Mouse (Mus musculus): ENCODE data around the gene 2900026A02Rik.

Gene 2900026A02Rik

DNA sequence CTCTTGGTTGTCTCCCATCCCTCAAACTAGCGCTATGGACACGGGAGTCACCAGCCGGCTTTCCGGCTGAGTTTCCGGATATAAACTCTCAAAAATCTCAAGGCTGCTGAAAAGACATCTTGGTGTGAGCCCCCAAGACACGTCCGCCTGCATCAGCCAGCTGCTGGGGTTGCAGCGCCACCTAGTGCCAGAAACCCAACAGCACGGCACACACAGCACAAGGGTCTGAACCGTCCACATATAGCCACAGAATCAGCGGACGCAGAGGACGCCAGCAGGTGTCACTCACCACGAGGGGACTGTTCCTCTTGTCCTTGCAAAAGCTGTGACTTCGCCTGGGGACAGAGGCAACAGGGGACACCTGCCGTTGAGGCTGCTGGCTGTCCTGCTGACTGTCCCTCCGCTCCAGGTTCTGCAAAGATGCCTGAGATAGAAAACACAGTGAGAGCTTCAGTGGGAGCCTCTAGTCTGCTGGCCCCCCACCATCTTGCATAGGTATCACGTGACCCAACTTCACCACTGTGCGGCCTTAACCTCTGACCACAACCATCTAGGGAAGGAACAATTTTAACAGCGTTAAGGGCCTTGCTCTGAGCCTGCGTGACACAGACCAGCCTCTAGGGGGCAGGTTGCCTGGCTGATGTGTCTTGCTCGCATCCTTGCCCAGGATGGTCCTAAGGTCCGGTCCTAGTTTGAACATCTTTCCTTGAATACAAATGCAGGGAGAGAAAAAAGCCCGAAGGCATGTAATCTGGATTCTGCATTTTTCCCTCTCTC, 45.9 kb downstream of the 2900026A02Rik start:
- no peak for DNase-seq (ENCODE audit: low spot score)

DNA sequence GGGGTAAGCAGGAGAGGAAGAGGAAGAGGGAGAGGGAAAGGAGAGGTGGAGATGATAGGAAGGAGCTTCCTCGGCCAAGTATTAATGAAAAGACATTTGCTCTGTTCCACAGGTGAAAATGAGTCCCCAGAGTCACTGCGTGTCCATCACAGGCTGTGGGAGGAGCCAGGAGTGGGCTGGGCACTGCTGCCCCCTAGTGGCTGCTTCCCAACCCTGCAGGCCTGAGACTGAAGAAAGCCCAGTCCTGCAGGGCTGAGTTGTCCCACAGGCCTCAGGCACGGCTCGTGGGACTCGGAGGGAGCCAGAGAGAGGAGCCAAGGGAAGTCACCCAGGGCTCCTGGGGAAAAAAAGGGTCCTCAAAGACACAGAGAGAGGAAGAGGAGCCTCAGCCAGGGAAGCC, 47.7 kb downstream of the 2900026A02Rik start:
- peak; percentile 76 for DNase-seq (ENCODE audit: low spot score)

DNA sequence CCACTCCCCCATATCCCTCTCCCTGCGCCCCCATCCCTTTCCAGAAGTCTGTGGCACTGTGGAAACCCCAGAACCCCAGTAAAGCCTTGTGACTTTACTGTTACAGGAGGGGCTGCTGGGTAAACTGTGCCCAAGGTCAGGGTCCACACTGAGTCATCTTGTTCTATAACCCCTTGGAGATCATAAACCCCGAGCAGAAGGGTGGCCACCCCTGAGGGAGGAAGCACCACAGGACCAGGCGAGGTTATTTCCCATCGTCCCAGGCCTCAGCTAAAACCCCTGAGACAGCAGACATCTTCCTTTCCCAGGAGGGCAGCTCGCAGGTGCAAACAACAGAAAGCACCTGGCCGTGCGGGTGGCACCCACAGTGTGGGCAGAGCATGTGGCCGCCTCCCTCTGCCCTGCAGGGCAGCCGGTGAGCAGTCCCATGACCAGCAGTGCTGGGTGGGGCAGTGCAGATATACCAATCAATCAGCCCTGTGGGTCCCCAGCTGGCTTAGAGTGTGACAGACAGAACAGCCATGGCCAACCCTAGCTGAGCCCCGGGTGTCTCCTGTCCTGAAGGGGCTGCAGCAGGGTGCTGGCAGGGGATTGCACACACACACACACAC, 49.0 kb downstream of the 2900026A02Rik start:
- no peak for DNase-seq (ENCODE audit: low spot score)

DNA sequence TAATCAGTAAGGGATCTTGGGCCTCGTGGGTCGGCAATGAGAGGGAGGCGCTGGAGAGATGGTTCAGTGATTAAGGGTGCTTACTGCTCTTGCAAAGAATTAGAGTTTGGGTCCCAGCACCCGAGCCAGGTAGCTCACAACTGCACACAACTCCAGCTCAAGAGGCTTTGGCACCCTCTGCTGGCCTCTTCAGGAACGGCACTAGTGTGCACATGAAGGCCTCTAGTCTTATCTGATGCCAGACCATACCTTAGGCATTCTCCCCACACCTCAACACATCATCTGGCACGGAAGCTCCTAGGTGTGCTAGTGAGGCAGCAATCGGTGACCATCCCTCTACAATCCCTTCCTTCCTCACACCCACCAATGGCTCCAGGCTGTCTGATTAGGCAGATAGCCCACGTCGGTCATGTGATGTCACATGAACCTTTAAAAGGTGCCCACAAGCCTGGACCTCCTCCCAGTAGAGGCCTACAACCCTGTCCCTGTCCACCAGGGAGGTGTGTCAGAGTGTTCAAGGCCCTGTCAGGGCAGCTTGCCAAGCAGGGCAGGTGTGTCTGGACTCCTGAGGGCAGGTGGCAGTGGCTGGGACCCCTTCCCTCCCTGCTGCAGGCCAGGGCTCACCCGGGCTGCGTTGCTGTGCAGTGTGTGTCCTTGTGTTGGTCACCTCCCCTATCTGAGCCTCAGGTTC, 50.8 kb downstream of the 2900026A02Rik start:
- no peak for DNase-seq (ENCODE audit: low spot score)

DNA sequence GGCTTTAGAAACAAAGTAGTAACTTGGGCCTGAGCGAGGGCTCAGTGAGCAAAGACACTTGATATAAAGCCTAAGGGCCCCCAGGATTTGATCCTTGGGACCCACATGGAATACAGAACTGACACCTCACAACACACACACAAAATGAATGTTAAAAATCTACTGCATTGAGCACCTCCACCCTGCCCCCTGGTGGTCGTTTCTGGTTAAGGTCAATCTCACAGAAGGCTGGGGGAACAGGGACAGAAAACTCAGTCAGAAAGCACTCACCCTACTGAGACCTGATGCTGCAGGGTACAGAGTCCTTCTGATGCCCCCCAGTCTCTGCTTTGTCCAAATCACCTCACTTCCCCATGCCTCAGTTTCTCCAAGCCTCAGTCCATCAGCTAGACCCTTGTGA, 53.3 kb downstream of the 2900026A02Rik start:
- peak; percentile 58 for DNase-seq (ENCODE audit: low spot score)

DNA sequence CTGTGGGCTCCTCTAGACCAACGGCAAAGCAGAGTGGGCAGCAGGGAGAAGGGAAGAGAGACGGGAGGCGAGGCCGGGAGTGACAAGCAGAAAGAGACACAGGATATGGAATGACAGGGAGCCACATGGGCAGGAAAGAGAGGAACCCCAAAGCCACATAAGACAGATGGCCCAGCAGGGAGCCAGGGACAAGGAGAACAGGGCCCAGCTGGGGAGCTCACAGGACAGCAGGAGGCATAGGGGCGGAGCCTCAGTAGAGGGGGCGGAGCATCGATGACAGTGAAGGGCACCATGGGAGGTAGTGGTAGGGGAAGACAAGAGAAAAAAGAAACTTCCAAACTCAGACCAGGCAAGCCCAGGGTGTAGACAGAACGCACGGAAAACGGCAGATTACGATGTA, 55.6 kb downstream of the 2900026A02Rik start:
- peak; percentile 71 for DNase-seq (ENCODE audit: low spot score)

DNA sequence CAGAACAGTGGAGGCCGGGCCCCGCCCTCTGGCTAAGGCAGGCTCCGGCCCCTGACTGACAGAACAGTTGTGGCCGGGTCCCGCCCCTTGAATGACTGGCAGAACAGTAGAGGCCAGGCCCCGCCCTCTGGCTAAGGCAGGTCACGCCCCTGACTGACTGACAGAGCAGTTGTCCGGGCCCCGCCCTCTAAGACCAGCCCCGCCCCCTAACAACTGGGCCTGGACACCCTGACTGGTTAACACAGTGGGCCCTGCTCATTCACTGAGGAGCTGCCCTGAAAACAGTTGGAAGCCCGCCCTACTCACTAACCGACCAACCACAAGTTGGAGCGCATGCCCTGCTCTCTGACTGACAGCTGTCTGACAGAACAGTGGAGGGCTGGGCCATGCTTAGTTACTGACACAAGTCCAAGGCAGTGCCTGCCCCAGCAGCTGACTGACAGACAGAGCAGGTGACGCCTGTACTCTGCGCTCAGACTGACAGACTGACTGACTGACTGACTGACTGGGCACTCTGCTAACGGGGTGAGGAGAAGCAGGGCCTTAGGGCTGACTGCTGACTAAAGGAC, 56.1 kb downstream of the 2900026A02Rik start:
- DNase-seq (ENCODE audit: low spot score) = peak; percentile 72

DNA sequence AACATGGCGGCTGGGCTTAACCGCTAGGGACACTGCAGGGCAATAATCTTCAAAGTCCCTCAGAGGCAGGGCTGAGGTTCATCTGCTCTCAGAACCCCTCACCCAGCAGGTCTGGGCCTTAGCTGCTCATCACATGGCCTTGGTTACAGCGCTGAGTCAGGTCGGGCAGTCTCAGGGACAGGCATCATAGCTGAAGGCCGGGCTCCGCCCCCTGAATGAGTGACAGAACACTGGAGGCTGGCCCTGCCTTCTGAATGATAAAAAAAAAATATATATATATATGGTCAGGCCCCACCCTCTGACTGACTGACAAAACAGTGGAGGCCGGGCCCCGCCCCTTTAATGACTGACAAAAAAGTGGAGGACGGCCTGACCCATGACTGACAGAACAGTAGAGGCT, 56.6 kb downstream of the 2900026A02Rik start:
- DNase-seq (ENCODE audit: low spot score) = no peak

DNA sequence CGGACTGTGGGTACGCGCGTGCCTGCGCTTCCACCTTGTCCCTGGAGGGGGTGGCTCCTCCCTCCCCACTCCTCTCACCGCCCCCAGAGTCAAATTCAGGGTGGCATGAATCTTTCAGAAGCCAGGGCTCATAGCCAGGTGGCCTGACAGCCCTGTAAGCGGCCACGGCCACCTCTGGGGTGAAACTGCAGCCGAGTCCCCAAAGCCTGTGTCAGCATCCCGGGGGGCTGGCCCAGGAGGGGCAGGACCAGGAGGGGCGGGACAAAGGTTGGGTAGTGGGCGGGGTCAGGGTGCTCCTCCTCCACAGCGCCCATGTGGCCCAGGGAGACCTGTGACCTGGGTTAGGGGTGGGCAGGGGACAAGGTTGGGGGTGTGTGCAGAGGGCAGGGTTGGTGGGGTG, 57.9 kb downstream of the 2900026A02Rik start:
- no peak for DNase-seq (ENCODE audit: low spot score)

DNA sequence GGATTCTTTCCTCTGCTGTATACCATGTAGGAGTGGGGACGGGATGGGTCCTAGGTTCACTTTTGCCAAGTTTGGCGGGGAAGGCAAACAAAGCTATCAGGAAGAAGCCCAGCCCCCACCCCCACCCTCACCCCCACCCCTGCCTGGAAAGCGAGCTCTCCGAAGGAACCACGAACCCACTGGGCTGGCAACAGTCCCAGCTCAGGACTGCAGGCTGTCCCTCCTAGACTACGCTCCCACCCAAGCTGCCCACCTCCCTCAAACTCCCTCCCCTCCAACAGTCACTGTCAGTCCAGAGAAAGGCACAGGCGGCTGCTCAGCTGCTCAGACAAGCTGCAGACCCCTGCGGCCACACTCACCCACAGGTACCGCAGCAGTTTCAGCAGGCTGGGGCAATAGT, 58.3 kb downstream of the 2900026A02Rik start:
- DNase-seq (ENCODE audit: low spot score) = no peak

DNA sequence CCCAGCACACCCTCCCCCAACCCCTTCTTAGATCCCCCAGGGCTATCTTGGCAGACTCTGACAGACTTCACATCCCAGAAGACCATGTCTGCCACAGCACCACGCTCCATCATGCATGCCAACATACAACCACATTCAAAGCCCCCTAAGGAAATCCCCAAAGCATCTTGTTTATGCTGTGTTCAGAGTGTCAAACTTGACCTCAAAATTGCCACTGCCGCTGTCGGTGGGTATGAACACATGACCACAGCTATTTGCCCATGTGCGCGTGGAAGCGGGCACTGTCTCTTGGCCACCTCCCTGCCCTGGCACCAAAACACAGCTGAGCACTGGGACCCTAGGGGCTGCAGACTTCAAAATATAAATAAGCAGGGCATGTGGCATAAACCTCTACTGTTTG, 59.5 kb downstream of the 2900026A02Rik start:
- DNase-seq (ENCODE audit: low spot score) = no peak

DNA sequence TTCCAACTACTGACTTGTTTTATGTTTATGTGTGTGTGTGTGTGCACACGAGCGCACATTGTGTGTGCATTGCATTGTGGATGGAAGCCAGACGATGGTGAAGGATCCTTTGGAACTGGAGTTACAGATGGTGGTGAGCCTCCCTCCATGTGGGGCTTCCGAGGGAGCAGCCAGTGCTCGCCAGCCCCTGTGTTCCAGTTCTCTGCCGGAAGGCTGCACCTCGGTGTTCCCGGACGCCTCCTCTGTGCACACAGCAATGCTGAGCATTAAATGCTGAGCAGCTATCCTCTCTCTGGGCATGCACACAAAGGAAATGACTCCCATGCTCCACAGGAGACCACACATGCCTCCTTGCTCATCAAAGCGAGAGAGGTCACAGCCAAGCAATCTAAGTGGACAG, 60.7 kb downstream of the 2900026A02Rik start:
- DNase-seq (ENCODE audit: low spot score) = no peak

DNA sequence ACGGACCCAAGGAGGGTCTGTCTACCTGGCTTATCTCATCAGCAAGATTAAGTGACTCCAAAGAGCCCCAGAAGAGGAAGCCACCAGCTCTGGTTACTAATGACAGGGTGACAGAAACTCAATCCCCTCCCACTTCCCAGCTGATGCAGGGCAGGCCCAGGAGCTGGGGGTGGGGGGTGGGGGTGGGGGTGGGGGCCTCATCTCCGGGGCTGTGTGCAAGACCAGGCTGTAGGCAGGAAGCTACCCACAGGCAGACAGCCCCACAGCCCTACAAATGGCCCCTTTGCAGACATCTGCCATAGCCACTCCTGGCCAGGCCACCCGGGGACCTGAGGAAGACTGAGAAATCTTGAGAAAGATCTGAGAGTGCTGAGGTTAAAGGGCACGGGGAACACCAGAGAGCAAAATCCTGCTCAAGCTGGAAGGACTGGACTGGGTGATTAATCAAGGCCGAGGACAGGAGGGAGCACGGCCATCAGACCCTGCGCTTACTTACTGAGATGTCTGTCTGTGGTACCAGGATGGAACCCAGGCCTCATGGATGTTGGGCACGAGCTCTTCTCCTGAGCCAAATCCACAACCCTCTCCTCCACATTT, 62.2 kb downstream of the 2900026A02Rik start:
- no peak for DNase-seq (ENCODE audit: low spot score)

DNA sequence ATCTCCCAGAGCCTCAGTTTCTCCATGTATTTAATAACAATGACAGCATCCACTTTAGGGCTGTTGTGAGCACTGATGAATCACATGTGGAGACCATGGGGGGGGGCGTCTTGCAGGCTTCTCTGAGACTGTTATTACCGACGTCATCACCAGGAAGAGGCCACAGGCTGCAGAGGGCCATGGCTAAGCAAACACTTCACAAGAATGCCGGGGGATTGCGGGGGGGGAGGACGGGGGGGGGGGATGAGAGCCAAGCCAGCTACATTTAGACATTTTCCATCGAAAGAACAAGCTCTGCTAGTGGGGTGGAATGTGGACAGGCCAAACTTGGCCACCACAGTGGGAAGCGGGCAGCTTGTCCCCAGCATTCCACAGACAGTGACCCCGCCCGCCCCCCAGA, 63.4 kb downstream of the 2900026A02Rik start:
- no peak for DNase-seq (ENCODE audit: low spot score)

DNA sequence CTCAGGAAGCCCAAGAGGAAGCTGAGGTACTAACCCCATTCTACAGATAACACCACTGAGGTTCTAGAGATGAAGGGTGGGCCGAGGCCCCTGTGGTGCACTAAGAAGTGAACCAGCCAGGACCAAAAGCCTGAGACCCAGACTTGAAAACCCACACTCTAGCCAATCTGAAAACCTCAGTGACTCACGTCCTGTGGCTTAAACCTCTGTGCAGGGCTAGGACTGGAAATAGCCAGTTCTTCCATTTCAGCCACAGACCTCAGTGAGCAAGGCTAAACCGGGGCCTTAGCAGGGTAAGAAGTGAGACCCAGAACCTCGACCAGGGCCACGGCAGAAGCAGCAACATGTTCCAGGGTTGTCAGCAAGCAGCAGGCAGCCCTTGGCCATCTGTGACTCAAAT, 64.0 kb downstream of the 2900026A02Rik start:
- DNase-seq (ENCODE audit: low spot score) = no peak

DNA sequence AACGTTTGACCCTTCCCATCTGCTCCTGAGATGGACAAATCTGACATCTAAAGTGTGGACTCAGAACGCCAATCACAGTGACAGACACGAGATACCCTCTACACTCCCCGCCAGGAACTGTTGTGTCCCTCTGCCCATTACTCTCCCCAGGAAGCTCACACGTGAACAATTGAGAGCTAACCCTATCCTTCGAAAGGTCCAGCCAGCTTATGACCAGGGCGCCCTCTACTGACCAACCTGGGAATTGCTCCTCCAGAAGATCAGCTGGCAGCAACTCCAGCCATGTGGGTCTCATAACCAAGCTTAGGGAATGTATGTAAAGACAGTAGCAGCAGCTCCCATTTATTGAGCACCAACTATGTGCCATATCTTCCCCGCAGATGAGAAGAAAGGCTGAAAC, 65.9 kb downstream of the 2900026A02Rik start:
- DNase-seq (ENCODE audit: low spot score) = peak; percentile 87

DNA sequence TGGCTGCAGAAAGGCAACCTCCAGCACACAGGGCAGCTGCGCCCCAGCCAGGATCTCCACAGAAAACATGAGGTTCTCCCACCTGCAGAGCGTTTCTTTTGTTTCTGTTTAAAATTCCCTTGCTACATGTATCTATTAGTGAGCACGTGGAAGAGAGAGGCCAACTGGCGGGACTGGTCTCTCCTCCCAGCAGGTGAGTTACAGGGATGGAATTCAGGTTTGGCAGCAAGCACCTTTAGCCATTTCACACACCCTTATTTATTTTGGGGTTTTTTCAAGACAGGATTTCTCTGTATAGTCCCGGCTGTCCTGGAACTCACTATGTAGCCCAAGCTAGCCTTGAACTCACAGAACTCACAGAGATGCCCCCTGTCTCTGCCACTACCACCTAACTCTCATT, 66.6 kb downstream of the 2900026A02Rik start:
- no peak for DNase-seq (ENCODE audit: low spot score)

DNA sequence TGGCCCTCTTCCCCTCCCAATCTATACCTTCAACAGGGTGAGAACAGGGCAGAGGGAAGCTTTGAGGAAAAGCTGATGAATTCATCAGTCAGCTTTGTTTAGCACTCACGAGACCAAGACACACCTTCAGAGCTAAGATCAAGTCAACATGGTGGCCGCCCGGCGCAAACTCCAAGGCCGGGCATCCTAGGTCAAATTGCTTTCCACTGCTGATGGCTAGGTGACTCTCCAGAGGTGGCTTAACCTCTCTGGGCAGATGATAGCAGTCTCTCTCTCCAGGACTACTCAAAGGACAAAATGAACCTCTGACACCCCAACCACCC, 67.6 kb downstream of the 2900026A02Rik start:
- no peak for DNase-seq (ENCODE audit: low spot score)

DNA sequence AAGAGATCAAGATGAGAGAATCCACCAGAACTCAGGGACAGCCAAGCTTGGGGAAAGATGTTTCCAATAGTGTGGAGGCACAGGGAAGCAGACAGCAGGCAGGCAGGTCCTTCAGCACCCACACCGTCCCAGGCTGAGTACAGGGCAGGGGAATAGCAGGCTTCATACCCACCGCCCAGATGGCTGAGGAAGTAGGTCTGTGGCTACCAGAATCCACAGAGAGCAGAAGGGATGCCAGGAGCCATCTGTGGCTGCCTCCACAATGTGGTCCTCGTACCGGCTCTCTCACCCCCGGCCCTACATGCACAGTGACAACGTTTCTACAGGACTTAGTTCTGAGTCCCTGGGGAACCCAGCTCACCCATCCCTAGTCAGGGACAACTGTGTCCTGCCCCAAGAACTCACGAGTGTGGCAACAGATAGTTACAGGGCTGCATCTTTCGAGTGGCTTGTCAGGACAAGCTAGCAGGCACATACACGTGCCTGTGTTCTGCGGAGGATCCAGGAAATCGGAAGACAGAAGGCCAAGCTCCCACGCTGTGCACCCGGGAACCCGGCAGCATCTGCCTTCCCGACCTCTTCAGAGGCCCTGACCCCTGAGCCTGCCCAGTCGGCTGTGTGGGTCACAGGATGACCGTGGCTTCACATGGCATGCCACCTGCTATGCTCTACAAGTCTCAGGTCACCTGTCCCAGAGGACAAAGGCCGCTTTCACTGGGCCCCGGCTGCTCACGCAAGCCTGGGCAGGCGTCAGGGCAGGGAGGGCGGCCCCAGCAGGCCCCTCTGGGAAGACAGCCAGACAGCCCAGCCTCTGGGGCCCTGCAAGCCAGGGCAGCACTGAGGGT, 68.2 kb downstream of the 2900026A02Rik start:
- peak; percentile 64 for DNase-seq (ENCODE audit: low spot score)

DNA sequence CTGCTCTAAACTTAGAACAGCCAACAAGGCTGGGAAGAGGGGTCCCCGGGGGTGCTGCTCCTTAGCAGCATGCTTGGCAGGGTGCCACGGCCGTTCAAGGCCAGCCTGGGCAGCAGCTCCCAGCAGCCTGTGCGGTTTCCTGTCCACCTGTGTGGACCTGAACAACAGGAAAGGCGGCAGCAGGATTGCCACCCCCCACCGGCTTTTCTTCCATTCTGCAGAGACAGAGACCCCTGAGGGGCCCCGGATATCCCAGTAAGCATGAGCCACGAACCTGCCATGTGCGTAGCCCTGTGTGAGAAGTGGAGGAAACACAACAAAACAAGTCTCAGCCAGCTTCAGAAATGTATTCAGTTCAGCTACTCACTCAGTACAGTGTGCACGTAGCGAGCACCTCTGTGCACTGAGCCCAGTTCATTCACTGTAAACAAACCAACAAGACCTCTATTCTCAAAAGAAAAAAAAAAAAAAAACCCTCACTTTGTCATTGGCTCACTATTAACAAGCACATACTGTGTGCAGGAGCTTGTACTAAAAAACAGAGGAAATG, 69.4 kb downstream of the 2900026A02Rik start:
- no peak for DNase-seq (ENCODE audit: low spot score)

DNA sequence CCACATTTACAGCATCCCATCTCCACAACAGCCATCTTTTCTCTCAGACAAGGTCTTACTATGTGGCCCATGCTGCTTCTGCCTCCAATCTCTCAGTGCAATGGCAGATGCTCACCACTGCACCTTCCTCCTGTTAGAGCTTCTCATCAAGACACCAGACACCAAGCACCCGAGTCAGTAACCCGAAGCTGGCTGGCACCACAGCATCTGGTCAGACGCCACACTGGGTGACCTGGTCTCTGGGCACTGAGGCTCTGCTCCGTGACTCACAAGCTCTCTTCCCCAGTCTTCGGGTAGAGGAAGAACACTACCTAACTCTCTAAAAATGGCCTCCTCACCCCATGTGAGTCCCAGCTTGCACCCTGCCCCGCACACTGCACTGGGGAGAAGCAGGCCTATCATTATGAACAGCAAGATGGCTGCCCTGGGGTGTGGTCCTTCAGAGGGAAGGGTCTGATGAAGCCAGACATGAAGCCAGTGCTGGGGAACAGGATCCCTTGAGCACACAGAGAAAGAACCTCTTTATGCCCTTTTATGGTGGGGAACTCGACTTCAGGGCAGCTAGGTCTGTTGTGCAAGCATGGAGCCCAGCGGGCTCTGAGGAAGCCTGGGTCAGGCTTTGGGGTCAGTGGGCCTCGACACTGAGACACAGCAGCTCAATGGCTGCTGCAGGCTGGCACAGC, 70.0 kb downstream of the 2900026A02Rik start:
- no peak for DNase-seq (ENCODE audit: low spot score)
